Mouse (Mus musculus) forebrain, embryonic 13.5 days (tissue): ENCODE measurements at regions not wholly inside any gene's neighbourhood (a gene's known extent, or its start where the extent isn't known, plus 50 kb on each side); places are given as distances from the start of the nearest gene placed in this dataset.
A peak's percentile ranks its signal among the peaks of the same experiment; 100 is the strongest.
"Not testable (repeated sequence)": the region's sequence is repeated elsewhere in the genome, so short reads cannot be mapped to it uniquely, and the experiment has no call there.

ENCODE experiments used
- ATAC-seq: fragments of 200-750 bp; cut with Nextera tagmentation; 2 replicates; pipeline ENCODE4 v1.8.0; 2017
- H3K27ac ChIP-seq: fragments of 300-500 bp; sonication (generic); 2 replicates; pipeline ENCODE4 v1.5.1; 2015; ENCODE audit warnings: inconsistent platforms, mild to moderate bottlenecking, moderate library complexity
- H3K27me3 ChIP-seq: fragments of 300-500 bp; sonication (generic); 2 replicates; pipeline ENCODE4 v1.6.1; 2015; ENCODE audit warnings: mild to moderate bottlenecking, inconsistent platforms
- H3K36me3 ChIP-seq: fragments of 300-500 bp; sonication (generic); 2 replicates; pipeline ENCODE4 v1.6.1; 2015; ENCODE audit warnings: mild to moderate bottlenecking, inconsistent platforms; ENCODE audit not compliant: poor library complexity, severe bottlenecking
- H3K4me1 ChIP-seq: fragments of 300-500 bp; sonication (generic); 2 replicates; pipeline ENCODE4 v1.6.1; 2015; ENCODE audit warnings: inconsistent platforms
- H3K4me2 ChIP-seq: fragments of 300-500 bp; sonication (generic); 2 replicates; pipeline ENCODE4 v1.6.1; 2015; ENCODE audit warnings: inconsistent platforms, mild to moderate bottlenecking, moderate library complexity
- H3K4me3 ChIP-seq: fragments of 300-500 bp; sonication (generic); 2 replicates; pipeline ENCODE4 v1.5.1; 2015; ENCODE audit warnings: mild to moderate bottlenecking, inconsistent platforms
- H3K9ac ChIP-seq: fragments of 300-500 bp; sonication (generic); 2 replicates; pipeline ENCODE4 v1.6.1; 2015; ENCODE audit warnings: mild to moderate bottlenecking, inconsistent platforms
- H3K9me3 ChIP-seq: fragments of 300-500 bp; sonication (generic); replicated peaks from 2 replicates; pipeline ENCODE4 v1.6.1; 2016; ENCODE audit warnings: inconsistent platforms
- WGBS: fragments of 180-500 bp; shearing (Covaris S2); methylation state at CpG from one replicate; pipeline ENCODE4 v1.1.7; 2015; 5-methylcytosine and 5-hydroxymethylcytosine counted together

GRCm38 (mm10) chr3:56965444-56965843 is 336.3 kb downstream of the Tm4sf1 start:
- Histone ChIP-seq H3K9me3 (no peaks in the 10 kb centered on the region), H3K4me3 (no peak overlapping the region), H3K4me2 (no peak overlapping the region), H3K27me3 (no peaks in the 10 kb centered on the region), H3K36me3 (no peaks in the 10 kb centered on the region), H3K27ac (no peak overlapping the region), H3K4me1 (peaks cover 19% of the 10 kb centered on the region), H3K9ac (no peak overlapping the region)
- 85% methylated on average over 2 of the region's 2 CpGs for WGBS
- no peak for ATAC-seq

- ATAC-seq, result no peak
- Histone ChIP-seq H3K4me3 (no peak overlapping the region), H3K4me2 (no peak overlapping the region), H3K36me3 (no peaks in the 10 kb centered on the region), H3K27me3 (no peaks in the 10 kb centered on the region), H3K27ac (no peak overlapping the region), H3K9ac (no peak overlapping the region), H3K9me3 (no peaks in the 10 kb centered on the region), H3K4me1 (peaks cover 19% of the 10 kb centered on the region)
- WGBS, result 93% methylated on average over 3 of the region's 3 CpGs
Measured at GRCm38 (mm10) chr3:56964156-56964555, 337.6 kb downstream of the Tm4sf1 start.

- H3K4me1 ChIP-seq, result peaks cover 19% of the 10 kb centered on the region
- ATAC-seq, result 0 out of 2 replicates have a peak, but pooled peaks have one; percentile 16
- H3K9ac ChIP-seq, result no peak overlapping the region
- no peaks in the 10 kb centered on the region for H3K27me3 ChIP-seq
- no peaks in the 10 kb centered on the region for H3K9me3 ChIP-seq
- H3K4me3 ChIP-seq, result no peak overlapping the region
- no peaks in the 10 kb centered on the region for H3K36me3 ChIP-seq
- 77% methylated on average over 3 of the region's 3 CpGs for WGBS
- H3K27ac ChIP-seq, result no peak overlapping the region
- H3K4me2 ChIP-seq, result no peak overlapping the region
Measured at GRCm38 (mm10) chr3:56963251-56963650, 338.5 kb downstream of the Tm4sf1 start.

- peak overlapping the region; percentile 51 for H3K27ac ChIP-seq
- H3K9me3 ChIP-seq, result no peaks in the 10 kb centered on the region
- no peak overlapping the region for H3K9ac ChIP-seq
- 10% methylated on average over 3 of the region's 3 CpGs for WGBS
- no peaks in the 10 kb centered on the region for H3K36me3 ChIP-seq
- peaks cover 23% of the 10 kb centered on the region for H3K4me1 ChIP-seq
- peak; percentile 95 for ATAC-seq
- H3K4me3 ChIP-seq, result no peak overlapping the region
- no peaks in the 10 kb centered on the region for H3K27me3 ChIP-seq
- H3K4me2 ChIP-seq, result no peak overlapping the region
Measured at GRCm38 (mm10) chr3:56962248-56963013, 339.4 kb downstream of the Tm4sf1 start.

GRCm38 (mm10) chr3:56956978-56957377 is 344.8 kb downstream of the Tm4sf1 start:
- peaks cover 28% of the 10 kb centered on the region for H3K4me1 ChIP-seq
- no peaks in the 10 kb centered on the region for H3K27me3 ChIP-seq
- ATAC-seq, result no peak
- no peak overlapping the region for H3K9ac ChIP-seq
- no peak overlapping the region for H3K4me2 ChIP-seq
- H3K4me3 ChIP-seq, result no peak overlapping the region
- H3K36me3 ChIP-seq, result no peaks in the 10 kb centered on the region
- no peaks in the 10 kb centered on the region for H3K9me3 ChIP-seq
- no peak overlapping the region for H3K27ac ChIP-seq
- WGBS, result 92% methylated on average over 2 of the region's 2 CpGs

GRCm38 (mm10) chr3:56955799-56956121 is 346.0 kb downstream of the Tm4sf1 start:
- peak overlapping the region; percentile 4; the same call in 1 of the 2 replicates for H3K27ac ChIP-seq
- ATAC-seq, result peak; percentile 31; the same call in 1 of the 2 replicates
- no peaks in the 10 kb centered on the region for H3K27me3 ChIP-seq
- no peak overlapping the region for H3K9ac ChIP-seq
- peak overlapping the region; percentile 0; the same call in 1 of the 2 replicates for H3K4me2 ChIP-seq
- H3K4me3 ChIP-seq, result no peak overlapping the region
- H3K36me3 ChIP-seq, result no peaks in the 10 kb centered on the region
- 12% methylated on average over 2 of the region's 2 CpGs for WGBS
- peaks cover 24% of the 10 kb centered on the region for H3K4me1 ChIP-seq
- H3K9me3 ChIP-seq, result no peaks in the 10 kb centered on the region

- no peaks in the 10 kb centered on the region for H3K27me3 ChIP-seq
- no peak overlapping the region for H3K9ac ChIP-seq
- ATAC-seq, result peak; percentile 93
- WGBS, result 13% methylated on average over 7 of the region's 7 CpGs
- H3K9me3 ChIP-seq, result no peaks in the 10 kb centered on the region
- H3K4me3 ChIP-seq, result no peak overlapping the region
- peak overlapping the region; percentile 4 for H3K27ac ChIP-seq
- H3K4me1 ChIP-seq, result peaks cover 24% of the 10 kb centered on the region
- H3K4me2 ChIP-seq, result peak overlapping the region; percentile 0; the same call in 1 of the 2 replicates
- no peaks in the 10 kb centered on the region for H3K36me3 ChIP-seq
Measured at GRCm38 (mm10) chr3:56955098-56955798, 346.5 kb downstream of the Tm4sf1 start.

GRCm38 (mm10) chr3:56942557-56942956 is 359.2 kb downstream of the Tm4sf1 start:
- not testable (repeated sequence) for H3K9ac ChIP-seq, H3K27me3 ChIP-seq, H3K4me3 ChIP-seq, H3K4me1 ChIP-seq, H3K4me2 ChIP-seq, H3K9me3 ChIP-seq, H3K27ac ChIP-seq, ATAC-seq, H3K36me3 ChIP-seq
- no CpG with 5 or more reads among the region's 1 CpGs for WGBS

GRCm38 (mm10) chr3:56928940-56929339 is 372.8 kb downstream of the Tm4sf1 start:
- H3K27me3 ChIP-seq, ATAC-seq, H3K36me3 ChIP-seq, H3K9me3 ChIP-seq, H3K27ac ChIP-seq, H3K4me1 ChIP-seq, H3K4me3 ChIP-seq, H3K9ac ChIP-seq, H3K4me2 ChIP-seq: not testable (repeated sequence)
- WGBS, result 86% methylated on average over 1 of the region's 2 CpGs

- Histone ChIP-seq H3K4me2 (no peak overlapping the region), H3K4me3 (no peak overlapping the region), H3K9ac (no peak overlapping the region), H3K36me3 (no peaks in the 10 kb centered on the region), H3K27me3 (no peaks in the 10 kb centered on the region), H3K9me3 (no peaks in the 10 kb centered on the region), H3K27ac (no peak overlapping the region), H3K4me1 (no peaks in the 10 kb centered on the region)
- WGBS, result 89% methylated on average over 2 of the region's 2 CpGs
- no peak for ATAC-seq
Measured at GRCm38 (mm10) chr3:56898491-56898890, 403.3 kb downstream of the Tm4sf1 start.

GRCm38 (mm10) chr3:56877062-56877461 is 424.7 kb downstream of the Tm4sf1 start:
- ATAC-seq, result no peak
- Histone ChIP-seq H3K27me3 (no peaks in the 10 kb centered on the region), H3K4me2 (no peak overlapping the region), H3K27ac (no peak overlapping the region), H3K4me1 (no peaks in the 10 kb centered on the region), H3K9ac (no peak overlapping the region), H3K9me3 (no peaks in the 10 kb centered on the region), H3K36me3 (no peaks in the 10 kb centered on the region), H3K4me3 (no peak overlapping the region)
- 91% methylated on average over 4 of the region's 4 CpGs for WGBS

GRCm38 (mm10) chr3:56863591-56863990 is 438.2 kb downstream of the Tm4sf1 start:
- no peak overlapping the region for H3K27ac ChIP-seq
- H3K9me3 ChIP-seq, result no peaks in the 10 kb centered on the region
- H3K4me3 ChIP-seq, result no peak overlapping the region
- H3K4me1 ChIP-seq, result no peaks in the 10 kb centered on the region
- no peaks in the 10 kb centered on the region for H3K36me3 ChIP-seq
- H3K4me2 ChIP-seq, result no peak overlapping the region
- no peak for ATAC-seq
- no peaks in the 10 kb centered on the region for H3K27me3 ChIP-seq
- no peak overlapping the region for H3K9ac ChIP-seq
- 83% methylated on average over 1 of the region's 1 CpGs for WGBS
